ENCODE assay signal across 8 mouse cellular contexts in the genomic region with DNA sequence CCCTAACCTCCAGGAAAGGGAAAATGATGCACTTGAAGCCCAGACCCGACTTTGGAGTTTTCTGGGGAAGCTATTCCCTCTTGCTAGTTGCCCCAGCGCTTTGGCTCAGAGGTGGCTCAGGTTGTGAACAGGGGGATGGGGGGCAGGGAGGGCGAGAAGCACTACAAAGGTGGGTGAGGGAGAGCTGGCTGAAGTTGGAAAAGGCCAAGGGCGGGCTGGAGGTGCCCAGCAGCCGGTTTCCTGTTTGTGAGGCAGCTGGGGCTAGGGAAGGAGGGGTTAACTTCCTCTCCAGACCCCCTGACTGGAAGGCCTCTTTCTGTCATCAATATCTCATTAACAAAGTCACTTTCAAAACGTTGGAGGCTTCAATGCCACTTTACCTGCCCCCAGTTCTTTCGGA. TPM values are rescaled to one million over a fixed set of nuclear protein-coding genes. Genes with fewer than 3 reads are reported as not detected.
DNase-seq lines count a peak whose midpoint lies in the region; ATAC-seq and TF ChIP-seq lines count a peak whose summit lies in the region.

No protein-coding gene starts in this region.

- ATAC-seq in forebrain, embryonic 13.5 days, result no peak
- ATAC-seq in intestine, embryonic 16.5 days, result no peak

- DNase-seq in layer of hippocampus, adult 2 months (ENCODE audit: low spot score in 2 of 2), result no peak
- DNase-seq in layer of hippocampus, adult 9-11 months, result no peak
- peak; percentile 50 to 63 for DNase-seq in lung, postnatal 4 days
- no peak for DNase-seq in frontal cortex, postnatal 36 days (ENCODE audit: low spot score in 2 of 2)
- DNase-seq in ovary, postnatal 36 days (ENCODE audit: low spot score), result no peak
- DNase-seq in right cerebral cortex, postnatal 10 days (ENCODE audit: low spot score in 2 of 2), result no peak

- peak overlapping the region; percentile 86; the same call in 1 of the 2 replicates for H3K27ac ChIP-seq in layer of hippocampus, adult 2 months
- H3K27ac ChIP-seq in forebrain, embryonic 13.5 days, result no peak overlapping the region
- H3K27ac ChIP-seq in intestine, embryonic 16.5 days (ENCODE audit: low read length), result 0 out of 2 replicates have a peak overlapping the region, but pooled peaks have one; percentile 16

- H3K9ac ChIP-seq in forebrain, embryonic 13.5 days, result no peak overlapping the region
- H3K9ac ChIP-seq in intestine, embryonic 16.5 days (ENCODE audit: low read depth, low read length), result peak overlapping the region; percentile 48

- peaks cover 42% of the 10 kb centered on the region for H3K4me1 ChIP-seq in forebrain, embryonic 13.5 days
- H3K4me1 ChIP-seq in intestine, embryonic 16.5 days (ENCODE audit: control insufficient read depth, insufficient read depth, low read length), result peaks cover 9% of the 10 kb centered on the region; the same call in 1 of the 2 replicates

- H3K36me3 ChIP-seq in forebrain, embryonic 13.5 days (ENCODE audit: poor library complexity, severe bottlenecking), result no peaks in the 10 kb centered on the region
- no peaks in the 10 kb centered on the region for H3K36me3 ChIP-seq in intestine, embryonic 16.5 days (ENCODE audit: control insufficient read depth, insufficient read depth, low read length)

- no peak for TF ChIP-seq CTCF in layer of hippocampus, adult 2 months (conservative IDR thresholded peaks at IDR 0.05)

- H3K4me3 ChIP-seq in layer of hippocampus, adult 2 months, result peak overlapping the region; percentile 79; the same call in 1 of the 2 replicates
- peak overlapping the region; percentile 60; the same call in 1 of the 2 replicates for H3K4me3 ChIP-seq in forebrain, embryonic 13.5 days
- H3K4me3 ChIP-seq in intestine, embryonic 16.5 days (ENCODE audit: low read length), result peak overlapping the region; percentile 73

- H3K27me3 ChIP-seq in forebrain, embryonic 13.5 days, result peaks cover 54% of the 10 kb centered on the region
- peaks cover 12% of the 10 kb centered on the region for H3K27me3 ChIP-seq in intestine, embryonic 16.5 days (replicated peaks; ENCODE audit: control insufficient read depth, insufficient read depth, low read length)

- H3K4me2 ChIP-seq in forebrain, embryonic 13.5 days, result peak overlapping the region; percentile 96
- H3K4me2 ChIP-seq in intestine, embryonic 16.5 days (ENCODE audit: low read depth, low read length), result peak overlapping the region; percentile 76

- H3K9me3 ChIP-seq in forebrain, embryonic 13.5 days (replicated peaks), result no peaks in the 10 kb centered on the region; the same call in 1 of the 2 replicates
- no peaks in the 10 kb centered on the region for H3K9me3 ChIP-seq in intestine, embryonic 16.5 days (ENCODE audit: control insufficient read depth, low read length)

- WGBS in forebrain, embryonic 13.5 days, result 24% methylated on average over 7 of the region's 7 CpGs
- WGBS in intestine, embryonic 16.5 days, result 44% methylated on average over 7 of the region's 7 CpGs

RNA-seq across cellular contexts. Expression of a gene that starts 2.4 kb away (rescaled TPM):
- total RNA-seq in layer of hippocampus, adult 2 months (2021), result 10 to 100 TPM in 1 of 2 experiments, 1 to 10 TPM in 1; 9.2 to 10.3 TPM
- 6.8 and 8.3 TPM in 2 replicates for polyA plus RNA-seq in forebrain, embryonic 13.5 days (2015; fragmentation: Nextera tagmentation; extraction: Ambion mirVana)
- polyA plus RNA-seq in intestine, embryonic 16.5 days (2015; fragmentation: Nextera tagmentation; extraction: Ambion mirVana), result 11.3 and 11.8 TPM in 2 replicates

RNA-seq across cellular contexts. Expression of a gene that starts 14.6 kb away (rescaled TPM):
- total RNA-seq in layer of hippocampus, adult 2 months (2021), result 10 to 100 TPM; 16.7 to 20.7 TPM
- polyA plus RNA-seq in forebrain, embryonic 13.5 days (2015; fragmentation: Nextera tagmentation; extraction: Ambion mirVana), result 69.7 and 76.9 TPM in 2 replicates
- polyA plus RNA-seq in intestine, embryonic 16.5 days (2015; fragmentation: Nextera tagmentation; extraction: Ambion mirVana), result 41.2 and 49.3 TPM in 2 replicates

RNA-seq across cellular contexts. Expression of a gene that starts 51.3 kb away (rescaled TPM):
- total RNA-seq in layer of hippocampus, adult 2 months (2021), result 10 to 100 TPM; 28.5 to 32.0 TPM
- 56.2 and 60.8 TPM in 2 replicates for polyA plus RNA-seq in forebrain, embryonic 13.5 days (2015; fragmentation: Nextera tagmentation; extraction: Ambion mirVana)
- 7.2 and 8.4 TPM in 2 replicates for polyA plus RNA-seq in intestine, embryonic 16.5 days (2015; fragmentation: Nextera tagmentation; extraction: Ambion mirVana)

Comparison
In these comparisons a context has a peak if more than half of its experiments do, and no peak if none do; other contexts are left out.
1. DNase-seq: peak in lung, postnatal 4 days (2 of 2); none in layer of hippocampus, adult 2 months (0 of 2), layer of hippocampus, adult 9-11 months (single experiment), frontal cortex, postnatal 36 days (0 of 2), ovary, postnatal 36 days (single experiment) and right cerebral cortex, postnatal 10 days (0 of 2).
2. Peak in every context shown above with its lines, with median percentiles within 50 percentile points of each other: H3K4me3 ChIP-seq.